Mouse (Mus musculus) kidney, postnatal 0 days (tissue): Measurements from ENCODE around the gene Dst. TPM values are rescaled to one million over a fixed set of nuclear protein-coding genes. Genes with fewer than 3 reads are reported as not detected.
A peak's percentile ranks its signal among the peaks of the same experiment; 100 is the strongest.

Experiments used
- ATAC-seq: fragments of 200-750 bp; cut with Nextera tagmentation; replicated peaks from 2 replicates; pipeline ENCODE4 v1.8.0; 2017; ENCODE audit warnings: low read depth, moderate number of reproducible peaks, moderate TSS enrichment, moderate library complexity; ENCODE audit not compliant: low FRiP score
- DNase-seq: peaks from one replicate; pipeline ENCODE4 v3.0.0-alpha.2; 2016; ENCODE audit warnings: low spot score
- H3K27ac ChIP-seq: fragments of 300-500 bp; sonication (generic); 2 replicates; pipeline ENCODE4 v1.5.1; 2014; ENCODE audit warnings: mild to moderate bottlenecking
- H3K27me3 ChIP-seq: fragments of 300-500 bp; sonication (generic); 2 replicates; pipeline ENCODE4 v1.6.1; 2014; ENCODE audit warnings: low read length, mixed read lengths; ENCODE audit not compliant: insufficient read depth
- H3K36me3 ChIP-seq: fragments of 300-500 bp; sonication (generic); 2 replicates; pipeline ENCODE4 v1.6.1; 2014; ENCODE audit warnings: low read length, mixed read lengths; ENCODE audit not compliant: insufficient read depth
- H3K4me1 ChIP-seq: fragments of 300-500 bp; sonication (generic); replicated peaks from 2 replicates; pipeline ENCODE4 v1.6.1; 2014; ENCODE audit warnings: antibody characterized with exemption, low read length, mixed read lengths; ENCODE audit not compliant: insufficient read depth
- H3K4me2 ChIP-seq: fragments of 300-500 bp; sonication (generic); 2 replicates; pipeline ENCODE4 v1.6.1; 2014; ENCODE audit warnings: mild to moderate bottlenecking, low read length, moderate library complexity, mixed read lengths
- H3K4me3 ChIP-seq: fragments of 300-500 bp; sonication (generic); replicated peaks from 2 replicates; pipeline ENCODE4 v1.5.1; 2014; ENCODE audit warnings: low read depth, low read length
- H3K9ac ChIP-seq: fragments of 300-500 bp; sonication (generic); 2 replicates; pipeline ENCODE4 v1.6.1; 2014; ENCODE audit warnings: low read depth, low read length
- H3K9me3 ChIP-seq: fragments of 300-500 bp; sonication (generic); replicated peaks from 2 replicates; pipeline ENCODE4 v1.6.1; 2016; ENCODE audit warnings: low read length, inconsistent platforms, mixed read lengths
- CTCF ChIP-seq: IDR thresholded peaks from 2 replicates; pipeline ENCODE4 v1.5.1; 2016; ENCODE audit warnings: antibody characterized with exemption, low read depth, mild to moderate bottlenecking, moderate library complexity
- WGBS: fragments of 180-500 bp; shearing (Covaris S2); extraction: QIAGEN DNeasy Blood & Tissue Kit; methylation state at CpG from one replicate; pipeline ENCODE4 v1.1.7; 2014; 5-methylcytosine and 5-hydroxymethylcytosine counted together
- polyA plus RNA-seq: library from polyadenylated mRNA; unstranded; fragments of >200 nt; fragmentation: Nextera tagmentation; extraction: Ambion mirVana; gene quantifications from 2 replicates; pipeline ENCODE4 v1.2.1, GENCODE M21; 2015

Dst gene
- polyA plus RNA-seq, 1 experiment from 2014 or later, result 22.4 TPM

DNA sequence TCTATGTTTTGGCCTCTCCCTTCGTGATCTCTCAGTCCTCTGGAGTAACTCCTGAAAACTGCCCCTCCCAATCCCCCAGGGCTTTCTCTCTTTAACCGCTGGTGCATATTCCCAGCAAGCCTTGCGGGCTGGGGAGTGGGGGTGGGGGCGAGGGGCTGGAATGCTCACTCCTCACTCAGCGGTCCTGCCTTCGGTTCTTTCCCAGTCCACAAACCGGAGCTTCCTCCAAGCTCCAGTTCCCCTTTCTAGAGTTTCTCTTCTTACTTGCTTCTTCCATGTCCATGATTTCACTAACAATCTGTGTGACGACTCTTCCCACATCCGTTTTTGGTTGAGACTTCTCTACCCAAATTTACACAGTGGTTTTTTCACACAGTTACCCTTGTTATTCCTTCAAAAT is 4.4 kb upstream of the Dst start:
- DNase-seq, result no peak
- 29% methylated on average over 9 of the region's 9 CpGs for whole genome bisulfite sequencing
- Histone ChIP-seq H3K9me3 (no peaks in the 10 kb centered on the region), H3K36me3 (no peaks in the 10 kb centered on the region), H3K4me2 (peak overlapping the region; percentile 23; the same call in 1 of the 2 replicates), H3K4me3 (no peak overlapping the region), H3K27me3 (peaks cover 16% of the 10 kb centered on the region), H3K9ac (no peak overlapping the region), H3K4me1 (peaks cover 6% of the 10 kb centered on the region), H3K27ac (no peak overlapping the region)
- no peak for ATAC-seq
- no peak for TF ChIP-seq CTCF

GRCm38 (mm10) chr1:33906216-33906615 is 1.8 kb upstream of the Dst start:
- Histone ChIP-seq H3K27me3 (peaks cover 18% of the 10 kb centered on the region), H3K4me2 (no peak overlapping the region), H3K9ac (no peak overlapping the region), H3K4me3 (no peak overlapping the region), H3K27ac (no peak overlapping the region), H3K36me3 (no peaks in the 10 kb centered on the region), H3K4me1 (peaks cover 6% of the 10 kb centered on the region), H3K9me3 (no peaks in the 10 kb centered on the region)
- ATAC-seq (no peak), DNase-seq (no peak)
- no peak for TF ChIP-seq CTCF
- 45% methylated on average over 10 of the region's 10 CpGs for WGBS

DNA sequence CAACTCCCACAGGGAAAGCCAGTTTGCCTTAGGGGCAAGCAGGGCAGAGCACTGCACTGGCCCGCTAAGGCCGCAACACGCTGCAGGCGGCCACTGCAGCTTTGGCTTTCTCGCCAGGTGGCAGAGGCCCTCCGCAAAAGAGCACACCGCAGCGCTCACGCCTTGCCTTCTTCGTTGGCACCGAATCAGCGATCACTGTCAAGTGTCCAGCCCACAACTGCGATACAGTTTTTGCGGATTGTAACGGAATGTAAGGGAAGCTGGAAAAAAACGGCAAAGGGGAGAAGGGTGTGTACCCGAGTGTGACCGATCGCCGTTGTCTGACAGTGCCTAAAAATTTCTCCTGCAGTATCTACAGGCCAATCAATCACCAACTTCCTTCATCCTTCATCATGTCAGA is 1.1 kb upstream of the Dst start:
- peak; percentile 30; the same call in 1 of the 2 replicates for TF ChIP-seq CTCF
- H3K4me3 ChIP-seq, result peak overlapping the region; percentile 64
- whole genome bisulfite sequencing, result 4% methylated on average over 20 of the region's 20 CpGs
- ATAC-seq (peak; percentile 47; the same call in 1 of the 2 replicates), DNase-seq (no peak)
- H3K36me3 ChIP-seq, result no peaks in the 10 kb centered on the region
- H3K27ac ChIP-seq, result no peak overlapping the region
- peak overlapping the region; percentile 94 for H3K4me2 ChIP-seq
- no peaks in the 10 kb centered on the region for H3K9me3 ChIP-seq
- peaks cover 6% of the 10 kb centered on the region for H3K4me1 ChIP-seq
- H3K9ac ChIP-seq, result no peak overlapping the region
- H3K27me3 ChIP-seq, result peaks cover 18% of the 10 kb centered on the region

- H3K9ac ChIP-seq, result peak within 1 kb of the TSS; percentile 47
- under 1% methylated on average over 49 of the region's 110 CpGs for WGBS
- H3K9me3 ChIP-seq, result no peaks in the 10 kb centered on the region
- H3K4me2 ChIP-seq, result peak within 1 kb of the TSS; percentile 94
- peaks cover 6% of the 10 kb centered on the region for H3K4me1 ChIP-seq
- peak; percentile 59 for DNase-seq
- peaks cover 18% of the 10 kb centered on the region for H3K27me3 ChIP-seq
- no peak within 1 kb of the TSS for H3K27ac ChIP-seq
- peak; percentile 78 for ATAC-seq
- H3K4me3 ChIP-seq, result peak within 1 kb of the TSS; percentile 64
- peak; percentile 31; the same call in 1 of the 2 replicates for TF ChIP-seq CTCF
- H3K36me3 ChIP-seq, result no peaks in the 10 kb centered on the region
These were observed 419 bp upstream of the Dst start, which contains the start of gene Bend6 for GRCm38 (mm10) chr1:33907421-33908190. Gene Bend6 (minus strand): TSS chr1:33907816.

DNA sequence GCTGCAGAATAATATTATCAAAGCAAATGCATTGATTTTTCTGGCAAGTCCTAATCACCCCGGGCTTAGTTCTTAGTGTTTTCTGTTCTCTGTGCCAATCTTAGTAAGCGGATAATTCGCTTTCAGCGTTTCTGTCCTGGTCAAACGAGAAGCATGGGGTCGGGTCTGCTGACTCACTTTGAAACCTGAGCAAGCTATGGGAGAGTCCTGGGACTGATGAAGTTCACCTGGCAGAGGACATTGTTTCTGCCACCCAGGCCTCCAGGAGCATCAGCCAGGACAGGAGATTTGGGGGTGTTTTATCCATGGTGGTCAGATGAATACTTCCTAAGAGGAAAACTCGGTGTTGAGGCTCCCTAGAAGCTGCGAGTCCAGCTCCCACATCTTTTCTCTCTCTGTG is 3.6 kb downstream of the Dst start:
- Histone ChIP-seq H3K9ac (no peak overlapping the region), H3K4me3 (no peak overlapping the region), H3K9me3 (no peaks in the 10 kb centered on the region), H3K4me1 (peaks cover 6% of the 10 kb centered on the region), H3K27me3 (peaks cover 15% of the 10 kb centered on the region), H3K27ac (no peak overlapping the region), H3K4me2 (no peak overlapping the region), H3K36me3 (no peaks in the 10 kb centered on the region)
- TF ChIP-seq CTCF, result no peak
- 49% methylated on average over 8 of the region's 8 CpGs for WGBS
- no peak for ATAC-seq
- DNase-seq, result no peak

- Histone ChIP-seq H3K9ac (no peak overlapping the region), H3K36me3 (no peaks in the 10 kb centered on the region), H3K4me3 (no peak overlapping the region), H3K9me3 (no peaks in the 10 kb centered on the region), H3K4me2 (no peak overlapping the region), H3K27ac (no peak overlapping the region), H3K27me3 (no peaks in the 10 kb centered on the region), H3K4me1 (no peaks in the 10 kb centered on the region)
- DNase-seq (no peak), ATAC-seq (no peak)
- 87% methylated on average over 5 of the region's 5 CpGs for WGBS
- TF ChIP-seq CTCF, result no peak
These were observed 8.5 kb downstream of the Dst start for GRCm38 (mm10) chr1:33916554-33916953.
